In genomic region chr12:85288486-85289156, GRCm38 (mm10) we compare ENCODE assay signal across 8 mouse cellular contexts. TPM values are rescaled to one million over a fixed set of nuclear protein-coding genes. Genes with fewer than 3 reads are reported as not detected.
DNase-seq lines count a peak whose midpoint lies in the region; ATAC-seq lines count a peak whose summit lies in the region.

TSS of gene Zc2hc1c (plus strand) at chr12:85288591.

- peak; percentile 90 for ATAC-seq in inflammation-experienced regulatory T-cells, adult 6 months

- intact Hi-C loops in left cerebral cortex, postnatal 10 days (cut with DNase I) = loop anchor here (2.0 to 5.0 kb wide), 2 partner anchors 121 to 144 kb away; no protein-coding TSS in a partner anchor

- H3K4me3 ChIP-seq in megakaryocyte, embryonic 14.5 days (replicated peaks) = peak within 1 kb of the TSS; percentile 91

- peaks cover 36% of the 10 kb centered on the region for H3K27me3 ChIP-seq in megakaryocyte, embryonic 14.5 days (replicated peaks)

- peaks cover 21% of the 10 kb centered on the region for H3K4me1 ChIP-seq in megakaryocyte, embryonic 14.5 days

- DNase-seq in WW6 (ENCODE audit: low read depth, low spot score) = peak; percentile 80
- DNase-seq in embryo, embryonic 11.5 days (ENCODE audit: low read depth, low spot score) = peak; percentile 89
- DNase-seq in gastrocnemius, postnatal 25 days = peak; percentile 88
- peak; percentile 80 to 92 for DNase-seq in left cerebral cortex, postnatal 10 days (ENCODE audit: extremely low spot score in 1 of 2, low spot score in 2 of 2)
- peak; percentile 84 for DNase-seq in right cerebral cortex, adult 2 months (ENCODE audit: low spot score in 2 of 2)
- peak; percentile 67 for DNase-seq in urinary bladder, adult 2 months (ENCODE audit: low spot score)

- H3K9me3 ChIP-seq in megakaryocyte, embryonic 14.5 days = 0 out of 2 replicates have a peak, but pooled peaks cover 3% of the 10 kb centered on the region

- H3K36me3 ChIP-seq in megakaryocyte, embryonic 14.5 days (replicated peaks; ENCODE audit: low read length) = no peaks in the 10 kb centered on the region

RNA-seq across cellular contexts. Expression of gene Zc2hc1c, which starts in this region (rescaled TPM):
- 1 to 10 TPM; 1.1 to 1.2 TPM for total RNA-seq in gastrocnemius, postnatal 25 days (2021)
- polyA plus RNA-seq in inflammation-experienced regulatory T-cells, adult 6 months (2017; shearing (Covaris generic)) = under 1 TPM; 0.21 to 0.54 (median 0.24) TPM
- 1 to 10 TPM in 1 of 2 experiments, under 1 TPM in 1; 0.86 to 1.1 TPM for total RNA-seq in left cerebral cortex, postnatal 10 days (2021)
- polyA plus RNA-seq in megakaryocyte, embryonic 14.5 days (2012; ENCODE audit: insufficient read depth, low replicate concordance) = not detected in 2 replicates
- 1.1 and 1.3 TPM in 2 replicates for polyA plus RNA-seq in urinary bladder, adult 2 months (2012; rRNA removed)

Comparison
In these comparisons a context has a peak if more than half of its experiments do, and no peak if none do; other contexts are left out.
1. Peak in every context shown above with its lines: DNase-seq, ATAC-seq and H3K4me3 ChIP-seq.
2. Peak in ATAC-seq in inflammation-experienced regulatory T-cells, adult 6 months; RNA of the gene not detected or under 1 TPM.